Mouse (Mus musculus) urinary bladder, postnatal 25 days (tissue): ENCODE measurements around the gene Actn1.

ENCODE experiments used
- DNase-seq: peaks from one replicate; pipeline ENCODE4 v3.0.0; 2022; ENCODE audit warnings: low spot score

Actn1 gene

DNA sequence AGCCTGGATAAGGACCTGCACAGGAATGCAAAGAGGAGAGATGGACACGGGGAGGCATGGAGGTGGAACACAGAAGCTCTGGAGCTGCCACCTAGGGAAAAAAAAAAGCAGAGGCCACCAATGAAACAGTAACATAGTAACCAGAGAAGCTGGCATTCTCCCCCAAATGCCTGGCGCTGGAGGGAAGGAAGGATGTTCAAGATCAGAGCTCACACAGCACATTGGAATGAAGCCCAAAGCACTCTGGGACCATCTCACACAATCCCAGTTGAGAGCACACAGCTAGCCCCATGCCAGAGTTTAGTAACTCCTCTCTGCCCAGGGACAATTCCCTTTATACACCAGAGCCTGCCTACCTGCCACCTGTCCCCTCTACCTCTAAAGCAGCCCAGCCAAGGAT, 34.1 kb downstream of the Actn1 start:
- DNase-seq, result no peak

GRCm38 (mm10) chr12:80224241-80224731, 35.9 kb downstream of the Actn1 start:
- no peak for DNase-seq

DNA sequence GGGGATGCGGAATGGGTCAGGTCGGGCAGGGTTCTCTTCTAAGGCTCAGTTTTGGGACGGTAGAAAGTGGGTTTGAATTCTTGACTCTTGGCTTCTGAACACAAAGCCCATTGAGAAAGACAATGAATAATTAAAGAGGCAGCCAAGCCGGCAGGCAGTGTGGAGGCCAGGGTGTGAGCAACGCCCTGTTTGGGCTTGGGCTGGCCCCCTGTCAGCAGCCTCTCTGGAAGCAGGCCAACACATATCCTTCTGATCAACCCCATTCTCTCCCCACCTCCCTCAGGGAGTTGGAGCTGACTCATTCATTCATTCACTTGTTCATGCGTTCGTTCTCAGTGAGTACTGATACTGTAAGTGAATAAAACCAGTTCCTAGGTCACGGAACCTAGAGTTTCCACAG, 36.7 kb downstream of the Actn1 start:
- peak; percentile 39 for DNase-seq

DNA sequence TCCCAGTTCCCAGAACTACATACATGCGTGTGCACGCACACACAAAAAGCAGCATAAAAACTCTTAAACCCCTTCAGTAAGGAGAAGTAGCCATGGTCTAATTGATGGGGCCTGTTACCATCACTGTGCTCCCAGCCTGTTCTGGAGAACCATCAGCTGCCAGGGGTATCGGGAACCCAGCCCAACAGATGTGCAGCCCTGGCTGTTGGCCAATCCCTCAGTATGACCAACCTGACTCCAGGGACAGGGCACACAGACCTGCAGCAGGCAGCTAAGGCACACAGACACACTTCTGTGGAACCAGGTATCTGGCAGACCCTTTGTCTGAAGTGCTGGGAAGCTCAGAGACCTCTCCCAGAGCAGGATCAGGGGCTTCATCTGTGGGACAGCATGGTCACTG, 37.7 kb downstream of the Actn1 start:
- DNase-seq, result no peak

GRCm38 (mm10) chr12:80220260-80221038, 39.7 kb downstream of the Actn1 start:
- no peak for DNase-seq

DNA sequence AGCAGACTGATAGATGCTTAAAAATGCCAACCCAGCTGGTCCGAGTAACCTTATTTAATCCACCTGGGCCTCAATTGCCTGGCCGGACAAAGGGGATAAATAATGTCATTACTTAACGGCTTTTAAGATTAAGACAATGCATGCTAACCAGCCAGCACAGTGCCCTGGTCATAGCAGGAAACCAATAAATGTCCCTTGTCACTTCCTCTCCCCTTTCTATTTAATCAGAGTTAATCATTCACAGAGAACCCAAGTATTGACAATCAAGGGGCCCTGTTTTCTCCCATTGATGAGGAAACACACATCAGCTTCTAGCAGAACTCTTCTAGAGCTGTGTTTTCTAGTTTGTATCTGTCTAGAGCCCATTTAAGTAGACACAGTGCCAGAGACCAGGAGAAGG, 41.4 kb downstream of the Actn1 start:
- DNase-seq, result no peak

DNA sequence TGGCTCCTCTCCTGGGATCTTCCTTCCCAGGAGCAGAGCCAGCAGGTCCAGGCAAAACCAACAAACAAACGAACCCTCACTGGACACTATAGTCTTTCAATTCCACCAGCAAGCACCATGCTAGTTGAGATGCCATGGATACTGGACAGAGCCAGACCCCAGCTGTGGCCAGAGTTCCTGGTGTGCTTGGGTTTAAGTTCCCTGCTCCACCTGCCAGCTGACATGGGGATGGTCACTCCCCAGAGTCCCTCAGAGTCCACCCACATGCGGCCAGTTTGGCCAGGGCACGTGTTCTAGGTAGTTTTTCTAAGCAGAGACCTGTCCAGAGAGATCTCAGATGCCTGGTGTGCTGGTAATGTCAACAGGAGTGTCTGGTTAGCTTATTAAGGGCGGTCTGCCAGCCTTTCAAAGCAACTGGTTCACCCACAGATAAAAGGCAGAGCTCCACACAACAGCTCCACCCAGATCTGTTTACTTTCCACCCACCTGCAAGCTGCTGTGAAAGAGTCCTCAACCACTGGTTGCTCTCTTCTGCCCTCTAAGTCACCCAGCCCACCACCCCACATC, 42.0 kb downstream of the Actn1 start:
- DNase-seq, result no peak

- DNase-seq, result no peak
Measured at GRCm38 (mm10) chr12:80217049-80217448, 43.1 kb downstream of the Actn1 start.

DNA sequence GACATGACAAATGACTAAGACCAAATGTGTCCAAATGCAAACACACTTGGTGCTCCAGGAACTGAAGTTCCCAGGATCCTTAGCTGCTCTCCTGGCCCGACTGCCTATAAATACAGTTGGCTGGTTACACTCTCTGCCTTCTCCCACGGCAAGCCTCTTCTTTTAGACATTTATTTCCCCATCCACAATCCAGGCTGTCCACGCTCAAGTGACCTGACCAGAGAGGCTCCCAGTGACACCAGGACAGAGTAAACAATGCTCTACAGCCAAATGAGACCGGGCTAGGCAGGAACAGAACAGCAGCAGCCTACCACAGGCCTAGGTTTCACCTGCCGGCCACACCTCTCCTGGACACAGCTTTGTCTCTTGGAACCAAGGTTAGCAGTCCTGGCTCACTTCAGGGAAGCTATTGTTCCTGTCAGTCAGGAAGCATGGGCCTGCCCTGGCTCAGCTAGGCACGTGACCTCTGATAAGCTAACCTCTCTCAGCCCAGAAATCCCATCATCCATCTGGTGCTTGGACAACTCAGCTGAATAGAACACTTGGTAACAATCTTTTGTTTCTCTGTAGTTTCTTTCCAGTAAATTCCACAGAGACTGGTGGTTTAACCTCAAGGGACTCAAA, 43.8 kb downstream of the Actn1 start:
- DNase-seq, result no peak

- DNase-seq, result no peak
Measured at GRCm38 (mm10) chr12:80213810-80214209, 46.4 kb downstream of the Actn1 start.

DNA sequence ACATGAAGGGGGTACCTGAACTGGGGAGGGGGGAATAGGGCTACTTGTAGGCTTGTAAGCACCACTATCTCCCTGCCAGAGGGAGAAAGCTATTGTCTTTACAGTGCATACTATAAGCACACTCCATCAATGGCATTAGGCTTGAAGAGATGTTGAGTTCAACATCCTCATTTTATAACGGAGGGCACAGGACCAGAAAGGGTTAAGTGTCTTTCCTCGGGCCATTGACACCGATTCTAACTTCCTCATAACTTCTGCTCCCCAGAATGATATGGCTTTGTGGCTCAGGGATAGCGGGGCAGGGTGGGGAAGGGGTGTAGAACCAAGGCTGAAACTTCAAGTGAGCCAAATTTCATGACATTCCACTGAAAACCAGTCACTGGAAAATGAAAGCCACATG, 46.9 kb downstream of the Actn1 start:
- DNase-seq, result no peak

DNA sequence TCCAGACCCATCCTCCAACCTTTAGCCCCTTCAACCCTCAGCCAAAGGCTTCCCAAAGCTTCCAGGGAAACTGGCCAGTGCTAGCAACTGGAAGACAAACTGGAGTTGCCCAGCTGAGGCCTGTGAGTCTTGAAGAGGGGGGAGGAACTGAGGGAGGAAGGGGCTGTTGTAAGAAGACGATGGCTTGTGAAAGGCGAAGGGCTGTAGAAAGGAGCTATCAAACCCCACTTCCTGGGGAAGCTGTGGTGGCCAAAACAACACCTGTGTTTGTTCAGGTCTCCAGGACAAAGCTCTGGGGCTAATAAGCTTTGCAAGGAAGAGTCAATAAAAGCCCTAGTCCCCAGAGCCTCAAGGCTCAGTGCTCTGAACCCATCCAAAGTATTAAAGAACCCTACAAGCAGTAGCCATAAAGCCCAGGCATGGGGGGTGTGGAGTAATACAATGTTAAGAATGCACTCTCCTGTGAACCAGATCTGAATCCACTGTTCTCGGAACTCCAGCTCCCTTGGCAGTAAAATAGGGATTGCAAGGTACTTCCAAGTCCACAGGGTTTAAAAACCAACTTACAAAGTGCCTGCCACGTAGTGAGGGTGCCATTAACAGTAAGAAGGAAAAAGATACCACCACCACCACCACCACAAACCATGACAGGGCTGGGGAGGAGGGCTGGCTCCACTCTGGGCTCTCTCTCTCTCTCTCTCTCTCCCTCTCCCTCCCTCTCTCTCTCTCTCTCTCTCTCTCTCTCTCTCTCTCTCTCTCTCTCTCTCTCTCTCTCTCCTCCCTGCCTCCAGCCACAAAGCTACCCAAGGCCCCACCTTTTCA, 49.2 kb downstream of the Actn1 start:
- DNase-seq, result no peak

- no peak for DNase-seq
Measured at GRCm38 (mm10) chr12:80209914-80210313, 50.3 kb downstream of the Actn1 start.

DNA sequence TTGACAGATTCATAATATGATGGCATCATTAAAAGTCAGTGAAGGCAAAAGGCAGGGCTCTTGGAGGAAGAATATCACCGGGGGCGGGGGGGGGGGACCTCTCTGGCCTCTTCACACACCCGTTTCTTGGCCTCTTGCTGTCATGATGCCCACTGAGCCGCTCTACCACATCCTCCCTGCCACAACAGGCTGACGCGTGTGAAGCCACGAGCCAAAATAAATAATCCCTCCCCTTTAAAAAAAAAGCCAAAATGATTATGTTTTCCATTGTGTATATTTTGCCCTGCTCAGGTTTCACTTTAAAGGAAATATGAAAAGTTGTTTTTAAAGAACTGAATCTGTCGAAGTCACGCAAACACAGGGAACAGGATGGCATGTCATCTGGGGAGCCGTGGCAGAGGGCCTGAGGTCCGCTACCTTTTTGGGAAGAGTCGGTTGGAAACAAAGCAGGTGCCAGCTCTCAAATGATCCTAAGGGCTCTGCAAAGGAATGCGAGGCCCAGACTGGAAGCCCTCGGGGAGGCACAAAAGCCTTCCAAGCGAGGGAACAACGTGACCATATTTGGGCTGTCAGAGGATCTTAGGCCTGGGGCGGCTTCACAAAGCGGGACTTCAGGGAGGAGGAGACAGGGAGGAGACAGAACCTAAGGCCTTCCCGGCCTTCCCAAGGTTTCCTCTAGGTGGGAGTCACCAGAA, 51.9 kb downstream of the Actn1 start:
- no peak for DNase-seq

DNA sequence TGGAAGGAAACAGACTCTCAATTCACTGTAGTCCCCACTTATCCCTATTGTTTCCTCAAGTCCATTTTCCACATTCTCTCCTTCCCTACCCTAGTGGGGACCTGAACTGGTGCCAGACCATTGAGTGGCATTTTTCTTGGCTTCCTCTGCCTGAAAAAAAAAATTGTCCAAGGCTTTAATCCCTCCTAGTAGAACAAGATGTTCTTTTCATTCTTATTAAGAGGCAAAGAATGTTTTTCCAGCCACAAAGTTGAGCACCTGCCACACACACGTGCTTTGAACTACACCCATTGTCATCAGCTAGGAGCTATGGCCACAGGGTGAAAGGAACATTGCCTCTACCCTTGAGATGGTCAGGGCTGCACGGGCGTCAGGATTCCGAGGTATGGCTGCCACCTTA, 56.9 kb downstream of the Actn1 start:
- no peak for DNase-seq

DNA sequence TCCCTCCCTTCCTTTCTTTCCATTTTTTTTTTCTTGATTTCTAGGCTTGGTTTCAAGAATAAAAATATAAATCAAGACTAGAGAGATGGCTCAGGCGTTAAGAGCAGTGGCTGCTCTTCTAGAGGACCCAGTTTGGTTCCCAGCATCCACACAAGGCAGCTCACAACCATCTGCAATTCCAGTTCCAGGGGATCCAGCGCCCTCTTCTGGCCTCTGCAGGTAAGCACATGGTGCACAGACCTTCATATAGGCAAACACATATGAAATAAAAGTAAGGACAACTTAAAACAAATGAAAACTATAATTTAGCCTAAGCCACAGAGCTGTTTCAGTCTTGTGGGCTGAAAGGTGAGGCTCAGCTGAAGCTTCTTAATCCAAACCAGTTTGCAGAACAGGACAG, 60.4 kb downstream of the Actn1 start:
- DNase-seq, result no peak

DNA sequence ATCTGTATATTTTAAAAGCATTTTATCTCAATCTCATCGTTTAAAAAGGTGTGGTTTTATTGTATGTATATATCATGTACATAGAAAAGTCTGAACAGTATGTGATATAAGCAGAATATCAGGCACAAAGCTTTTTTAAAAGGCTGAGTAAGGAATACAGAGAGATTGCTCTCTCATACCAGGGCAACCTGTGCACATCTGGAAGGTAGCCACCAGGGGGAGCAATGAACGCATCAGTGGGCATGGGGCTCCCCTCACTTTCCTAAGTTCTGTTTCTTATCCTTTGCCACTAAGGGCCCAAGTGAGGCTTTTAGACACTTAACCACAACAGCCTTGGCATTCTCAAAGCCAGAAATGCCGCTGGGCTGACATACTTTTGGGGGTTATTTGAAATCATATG, 61.7 kb downstream of the Actn1 start:
- peak; percentile 70 for DNase-seq

- DNase-seq, result peak; percentile 28
Measured at GRCm38 (mm10) chr12:80197343-80197742, 62.8 kb downstream of the Actn1 start.

- no peak for DNase-seq
Measured at GRCm38 (mm10) chr12:80191806-80192205, 68.4 kb downstream of the Actn1 start.

DNA sequence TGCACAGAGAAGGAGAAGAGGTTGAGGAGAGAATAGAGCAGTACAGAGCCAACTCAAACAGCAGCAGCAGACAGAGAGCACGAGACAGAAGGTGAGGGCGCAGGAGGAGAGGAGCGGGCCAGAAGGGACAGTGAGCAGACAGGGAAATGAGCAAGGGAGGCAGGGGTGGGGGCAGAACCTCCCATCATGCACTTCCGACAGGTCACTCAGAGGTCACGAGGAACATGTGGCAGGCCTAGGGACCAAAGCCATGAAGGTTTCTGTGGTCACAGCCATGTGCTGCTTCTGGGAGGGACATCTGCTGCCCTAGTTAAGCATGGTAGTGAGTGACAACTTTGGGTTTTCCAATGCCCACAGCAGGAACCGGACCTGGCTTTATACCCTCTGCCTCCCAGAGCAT, 68.8 kb downstream of the Actn1 start:
- no peak for DNase-seq

GRCm38 (mm10) chr12:80190915-80191314, 69.3 kb downstream of the Actn1 start:
- no peak for DNase-seq

GRCm38 (mm10) chr12:80184041-80184440, 76.1 kb downstream of the Actn1 start:
- no peak for DNase-seq
